Mouse (Mus musculus): ENCODE measurements around the gene Gstm7.

- TF ChIP-seq CTCF (IDR thresholded peaks at IDR 0.05; ENCODE audit: low read depth) (no peak), EP300 (optimal IDR thresholded peaks at IDR 0.05) (no peak)
Observed at GRCm38 (mm10) chr3:107972070-107972469, 40.5 kb upstream of the Gstm7 start.

All from stomach, postnatal 0 days (tissue).